Mouse (Mus musculus): Measurements from ENCODE around the gene Snx25.

GRCm38 (mm10) chr8:45988189-45988588, 163.8 kb downstream of the Snx25 start:
- no peak for TF ChIP-seq CTCF (IDR thresholded peaks at IDR 0.05)
- TF ChIP-seq EP300 (IDR thresholded peaks at IDR 0.05) = no peak

Data from lung, postnatal 0 days (tissue).